Mouse (Mus musculus): ENCODE measurements around the gene Greb1. TPM values are rescaled to one million over a fixed set of nuclear protein-coding genes. Genes with fewer than 3 reads are reported as not detected.

Gene Greb1
- total RNA-seq (2021) = 10 to 100 TPM; 43.7 to 54.7 TPM
- long read RNA-seq, experiment 1, partial matches to known transcripts = 3 of 8 reads
- long read RNA-seq, experiment 1, other reads (novel, unspliced or antisense) = 5 of 8 reads
- long read RNA-seq, experiment 2, partial matches to known transcripts = 11 of 14 reads
- long read RNA-seq, experiment 2, other reads (novel, unspliced or antisense) = 3 of 14 reads

DNA sequence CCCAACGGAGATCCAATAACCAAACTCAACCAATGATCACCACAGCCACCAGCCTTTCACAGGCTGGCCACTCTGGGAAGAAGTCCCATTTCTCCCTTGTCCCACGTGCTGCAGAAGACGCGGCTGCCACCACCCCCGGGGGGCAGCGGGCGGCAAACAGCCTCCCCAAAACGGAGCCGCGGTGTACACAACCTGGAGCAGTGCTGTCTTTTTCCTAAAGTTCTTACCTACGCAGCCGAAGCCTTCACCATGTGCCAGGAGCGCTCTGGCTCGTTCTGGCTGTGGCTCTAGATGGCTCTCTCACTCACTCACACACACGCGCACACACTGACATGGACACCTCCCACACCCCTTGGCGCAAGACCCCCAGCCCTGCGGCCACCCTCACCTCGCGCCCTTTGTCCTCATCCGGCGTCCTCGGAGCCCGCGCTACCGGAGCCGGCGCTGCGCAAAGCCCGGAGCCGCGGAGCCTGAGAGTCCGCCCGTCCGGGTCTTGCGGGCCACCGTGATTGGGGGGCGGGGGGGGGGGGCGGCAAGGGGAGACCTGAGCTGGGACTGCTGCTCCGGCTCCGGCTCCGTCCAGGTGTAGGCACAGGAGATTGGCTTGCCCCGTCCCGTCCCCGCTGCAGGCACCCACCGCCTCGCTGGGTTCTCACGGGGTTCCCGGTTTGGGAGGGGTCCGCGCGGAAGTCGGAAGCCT, at the start of gene Greb1:
Gene Greb1, minus strand, starts transcription at position 628 of the 700 bp plus-strand sequence.
- DNase-seq (ENCODE audit: low spot score in 2 of 2) = no peak

DNA sequence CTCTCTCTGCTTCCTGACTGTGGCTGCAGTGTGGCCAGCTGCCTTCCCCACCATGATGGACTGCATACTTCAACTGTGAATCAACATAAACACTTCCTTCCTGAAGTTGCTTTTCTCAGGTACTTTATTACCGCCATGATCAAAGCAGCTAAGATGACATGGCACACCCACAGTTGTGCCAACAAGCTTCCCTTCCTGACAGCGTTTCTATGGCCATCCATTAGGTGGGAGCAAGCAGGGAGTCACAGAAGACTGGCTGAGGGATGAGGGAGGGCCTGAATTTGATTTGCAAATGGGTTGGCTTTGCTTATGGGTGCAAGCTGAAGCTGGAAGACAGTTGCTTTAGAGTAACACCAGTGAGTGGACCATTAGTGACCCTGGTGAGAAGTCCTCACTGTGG, 49.1 kb upstream of the Greb1 start:
- no peak for DNase-seq (ENCODE audit: low spot score in 2 of 2)

DNA sequence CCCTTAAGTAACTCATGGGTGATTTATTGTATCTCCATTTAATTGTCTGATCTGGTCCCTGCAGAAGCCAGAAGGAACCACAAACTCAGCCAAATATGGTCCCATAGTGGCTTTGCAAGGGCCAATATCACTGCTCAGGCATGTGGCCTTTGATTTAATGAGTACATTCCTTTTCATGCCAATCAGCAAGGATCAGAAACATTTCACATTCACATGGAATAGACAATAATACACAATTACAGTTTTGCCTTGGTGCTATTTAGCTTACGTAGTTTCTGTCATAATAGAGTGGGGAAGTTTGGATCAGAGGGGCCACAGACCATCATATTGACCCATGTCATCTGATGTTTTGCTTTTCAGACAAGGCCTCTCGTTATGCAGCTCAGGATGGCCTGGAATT, 47.8 kb upstream of the Greb1 start:
- DNase-seq (ENCODE audit: low spot score in 2 of 2) = no peak

DNA sequence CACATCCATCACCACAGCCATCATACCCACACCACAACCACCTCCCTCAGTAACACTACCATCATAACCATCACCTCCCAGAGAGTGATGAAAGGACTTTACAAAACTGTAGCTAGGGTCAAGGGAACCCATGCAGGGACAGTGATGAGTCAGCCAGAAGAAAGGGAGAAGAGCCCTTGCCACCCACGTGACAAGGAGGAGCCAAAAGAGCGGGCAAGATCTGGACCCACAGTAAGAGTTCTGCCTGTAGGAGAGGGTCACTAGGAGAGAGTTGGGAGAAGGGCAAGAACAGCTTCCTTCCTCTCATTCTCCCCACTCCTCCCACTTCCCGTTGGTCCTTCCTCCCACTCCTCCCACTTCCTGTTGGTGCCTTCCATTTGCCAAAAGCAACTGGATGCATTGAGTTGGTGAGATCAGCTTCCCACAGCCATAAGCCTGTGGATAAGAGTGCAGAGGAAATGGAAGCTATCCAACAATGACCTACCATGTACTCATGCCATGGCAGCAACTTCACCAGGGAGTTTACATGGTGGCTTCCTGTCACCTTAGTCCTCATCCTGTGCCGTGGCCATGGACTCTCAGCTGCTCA, 46.6 kb upstream of the Greb1 start:
- no peak for DNase-seq (ENCODE audit: low spot score in 2 of 2)

DNA sequence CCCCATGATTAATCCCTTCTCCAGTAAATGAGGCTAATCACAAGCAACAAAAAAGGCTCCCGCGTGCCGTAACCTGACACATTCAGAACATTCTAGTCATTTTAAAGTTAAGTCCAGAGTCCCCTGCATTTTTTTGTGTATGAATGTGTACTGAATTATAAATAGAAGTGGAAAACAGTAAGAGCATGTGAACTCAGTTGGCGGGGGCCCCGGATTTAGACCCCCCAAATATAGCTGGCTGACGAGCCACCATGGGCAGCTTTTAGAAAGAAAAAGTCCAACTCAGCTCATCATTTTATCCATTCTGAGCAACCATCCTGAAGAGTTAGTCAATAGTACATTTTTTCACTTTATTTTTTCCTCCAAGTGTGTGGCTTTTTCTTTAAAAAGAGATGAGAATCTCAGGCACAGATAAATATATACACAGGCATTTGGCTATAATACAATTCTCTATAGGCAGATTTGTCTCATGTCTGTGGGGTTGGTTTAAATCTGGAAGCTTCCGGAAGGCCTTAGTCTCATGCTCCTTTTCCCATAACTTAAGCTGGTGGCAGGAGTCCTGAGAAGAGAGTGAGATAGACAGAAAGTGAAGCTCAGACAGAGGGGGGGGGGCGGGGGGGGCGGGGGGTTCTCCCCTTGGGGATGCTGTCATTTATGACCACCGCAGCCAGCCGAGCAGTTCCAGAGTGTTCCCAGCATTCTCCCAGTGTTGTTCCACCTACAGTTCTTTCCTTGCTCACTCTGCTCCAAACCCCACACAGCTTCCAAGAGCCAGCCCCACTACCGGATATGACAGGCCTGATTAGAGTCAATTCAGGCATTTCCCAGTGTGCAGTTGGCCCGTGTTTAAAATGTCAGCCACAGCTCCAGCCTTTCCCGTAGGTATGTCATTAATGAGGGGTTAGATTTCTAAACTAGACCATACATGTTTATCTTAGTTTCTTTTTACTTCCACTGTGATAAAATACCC, 44.2 kb upstream of the Greb1 start:
- no peak for DNase-seq (ENCODE audit: low spot score in 2 of 2)

DNA sequence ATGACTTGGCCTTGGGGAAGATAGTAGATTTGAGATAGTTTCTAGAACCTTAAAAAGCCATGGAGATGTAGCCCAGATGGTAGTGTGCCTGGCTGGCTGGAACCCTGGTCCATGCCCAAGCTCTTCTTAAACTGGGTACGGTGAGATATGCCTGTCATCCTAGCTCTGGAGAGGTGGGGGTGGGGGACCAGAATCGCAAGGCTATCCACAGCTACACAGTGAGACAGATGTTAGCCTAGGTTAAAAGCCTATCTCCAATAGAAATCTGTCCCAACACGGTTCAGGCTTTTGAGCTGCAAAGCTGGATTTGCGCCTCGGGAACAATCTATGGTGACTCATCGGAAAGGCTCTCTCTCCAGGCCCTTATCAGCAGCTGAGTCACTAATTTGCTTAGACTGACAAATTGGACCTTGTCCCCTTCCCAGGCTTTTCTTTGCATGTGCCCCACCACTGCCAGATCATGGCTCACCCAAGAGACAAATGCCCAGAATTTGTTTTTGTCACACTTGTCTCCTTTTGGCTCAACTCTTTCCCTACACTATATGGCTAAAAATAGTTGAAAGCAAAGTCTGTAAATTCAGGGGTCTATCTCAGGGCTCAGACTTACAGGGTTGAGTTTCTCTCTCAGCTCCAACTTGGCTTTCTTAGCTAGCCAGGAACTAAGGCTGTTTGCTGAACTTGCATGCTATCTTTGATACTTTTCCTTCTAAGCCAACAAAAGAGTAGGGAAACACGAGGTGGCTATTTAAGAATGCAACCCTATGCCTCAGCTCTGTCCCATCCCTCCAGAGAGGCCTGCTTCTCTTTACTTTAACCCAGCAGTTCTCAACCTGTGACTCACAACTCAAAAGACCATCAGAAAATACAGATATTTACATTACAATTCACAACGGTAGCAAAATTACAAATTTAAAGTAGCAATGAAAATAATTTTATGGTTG, 40.4 kb upstream of the Greb1 start:
- DNase-seq (ENCODE audit: low spot score in 2 of 2) = peak in 1 of 2 experiments; percentile 36

DNA sequence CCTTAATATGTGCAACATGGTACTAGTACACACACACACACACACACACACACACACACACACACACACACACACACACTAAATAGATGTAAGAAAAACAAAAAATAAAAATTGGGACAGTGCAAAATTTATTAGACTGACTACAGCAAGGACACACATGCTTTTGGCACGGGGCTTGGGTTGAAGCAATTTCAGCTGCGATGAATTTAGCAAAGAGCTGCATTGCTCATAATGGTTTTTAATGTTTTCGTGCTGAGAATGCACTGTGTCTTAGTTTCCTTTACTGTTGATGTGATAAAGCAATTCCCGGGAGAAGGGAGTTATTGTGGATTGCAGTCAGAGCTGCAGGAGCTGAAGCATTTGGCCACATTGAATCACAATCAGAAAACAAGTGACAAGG, 37.1 kb upstream of the Greb1 start:
- DNase-seq (ENCODE audit: low spot score in 2 of 2) = no peak

DNA sequence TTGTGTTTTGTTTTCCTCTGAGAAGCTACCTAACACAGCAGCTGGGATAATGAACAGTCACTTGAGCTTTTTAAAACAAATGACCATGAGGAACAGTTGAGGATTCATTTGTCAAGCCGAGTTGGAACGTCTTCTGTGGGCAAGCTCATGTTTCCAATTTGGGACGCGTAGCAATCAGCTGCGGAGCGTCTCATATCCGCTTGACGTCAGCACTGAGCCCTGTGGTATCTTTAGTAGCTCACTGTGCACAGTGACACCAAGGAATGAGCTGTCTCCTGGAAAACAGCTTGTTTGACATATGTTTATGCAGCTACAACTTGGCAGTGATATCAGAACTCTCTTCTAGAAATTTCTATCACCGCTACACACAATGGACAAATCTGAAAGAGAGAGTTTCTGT, 35.5 kb upstream of the Greb1 start:
- peak in 1 of 2 experiments; percentile 35 for DNase-seq (ENCODE audit: low spot score in 2 of 2)

DNA sequence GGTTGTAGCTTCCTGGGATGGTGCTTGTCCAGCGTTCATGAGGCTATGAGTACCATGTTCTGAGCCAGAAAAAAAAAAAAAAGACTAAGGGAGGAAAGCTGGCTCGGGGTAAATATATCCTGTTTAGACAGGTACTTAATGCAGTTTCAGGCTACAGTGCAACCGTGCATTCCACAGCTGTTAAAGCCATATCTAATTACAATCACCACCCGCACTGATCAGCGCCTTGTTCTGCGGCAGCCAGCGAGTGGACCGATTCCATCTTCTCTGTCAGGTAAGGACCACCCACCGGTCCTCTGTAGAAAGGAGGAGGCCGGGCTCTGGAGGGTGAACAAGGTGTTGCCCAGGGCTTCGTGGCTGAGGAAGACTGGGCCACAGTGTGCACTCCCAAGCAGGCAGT, 34.0 kb upstream of the Greb1 start:
- DNase-seq (ENCODE audit: low spot score in 2 of 2) = no peak

DNA sequence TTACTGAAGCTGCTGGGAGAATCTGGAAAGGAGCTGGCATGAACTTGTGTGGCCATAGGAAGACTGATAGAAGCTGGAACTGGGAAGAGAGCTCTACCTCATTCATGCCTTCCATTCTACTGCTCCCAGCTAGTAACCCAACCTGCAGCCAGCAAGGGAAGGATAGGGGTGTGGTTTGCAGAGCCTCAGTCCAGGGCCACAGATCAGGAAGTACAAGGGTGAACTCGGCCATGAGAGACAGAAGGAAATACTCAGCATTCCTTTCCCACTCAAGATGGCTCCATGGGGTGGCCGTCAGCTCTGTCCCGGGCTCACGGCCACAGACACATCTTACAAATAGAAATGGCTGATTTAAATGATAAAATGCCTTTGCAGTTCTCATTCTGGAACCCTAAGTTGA, 30.4 kb upstream of the Greb1 start:
- no peak for DNase-seq (ENCODE audit: low spot score in 2 of 2)

DNA sequence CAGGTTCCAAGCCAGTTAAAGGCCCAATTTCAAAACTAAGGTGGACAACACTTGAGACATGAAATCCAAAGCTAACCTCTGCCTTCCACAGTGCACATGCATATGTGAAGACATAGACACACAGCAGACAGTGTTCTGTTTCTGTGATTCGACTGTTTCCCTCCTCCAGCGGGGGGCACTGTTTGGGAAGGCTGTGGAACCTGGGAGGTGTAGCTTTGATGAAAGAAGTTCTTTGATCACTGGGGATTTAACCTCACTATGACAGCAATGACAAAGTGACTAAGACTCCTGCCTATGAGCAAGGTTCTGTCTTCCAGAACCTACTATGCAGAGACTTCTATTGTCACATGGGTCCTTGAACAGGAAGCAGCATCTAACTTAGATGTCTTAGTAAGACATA, 29.1 kb upstream of the Greb1 start:
- DNase-seq (ENCODE audit: low spot score in 2 of 2) = no peak

DNA sequence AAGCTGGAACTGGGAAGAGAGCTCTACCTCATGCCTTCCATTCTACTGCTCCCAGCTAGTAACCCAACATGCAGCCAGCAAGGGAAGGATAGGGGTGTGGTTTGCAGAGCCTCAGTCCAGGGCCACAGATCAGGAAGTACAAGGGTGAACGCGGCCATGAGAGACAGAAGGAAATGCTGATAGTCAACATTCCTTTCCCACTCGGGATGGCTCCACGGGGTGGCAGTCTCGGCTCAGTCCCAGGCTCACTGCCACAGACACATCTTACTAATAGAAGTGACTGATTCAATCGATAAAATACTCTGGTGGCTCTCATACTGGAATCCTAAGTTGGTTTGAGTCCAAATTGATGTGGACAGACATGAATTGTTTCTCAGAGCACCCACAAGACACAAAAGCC, 27.8 kb upstream of the Greb1 start:
- peak; percentile 59 to 62 for DNase-seq (ENCODE audit: low spot score in 2 of 2)

DNA sequence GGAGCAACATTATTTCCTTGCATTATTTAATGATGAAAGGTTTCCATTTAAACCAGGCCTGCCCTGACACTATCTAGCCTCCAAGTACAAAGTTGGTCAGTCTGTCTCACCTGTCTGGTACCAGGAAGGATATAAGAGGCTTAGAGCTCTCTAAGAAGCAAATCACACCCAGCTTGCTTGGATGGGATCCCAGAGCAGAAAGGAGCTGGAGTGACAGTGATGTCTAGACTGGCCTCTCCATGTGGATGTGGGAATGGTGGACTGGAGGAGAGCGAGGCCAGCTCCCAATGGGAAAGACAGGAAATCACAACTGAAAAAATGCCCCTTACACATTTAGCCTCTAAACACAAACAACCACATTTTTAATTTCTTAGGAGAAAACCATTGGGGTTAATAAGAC, 23.0 kb upstream of the Greb1 start:
- DNase-seq (ENCODE audit: low spot score in 2 of 2) = no peak

DNA sequence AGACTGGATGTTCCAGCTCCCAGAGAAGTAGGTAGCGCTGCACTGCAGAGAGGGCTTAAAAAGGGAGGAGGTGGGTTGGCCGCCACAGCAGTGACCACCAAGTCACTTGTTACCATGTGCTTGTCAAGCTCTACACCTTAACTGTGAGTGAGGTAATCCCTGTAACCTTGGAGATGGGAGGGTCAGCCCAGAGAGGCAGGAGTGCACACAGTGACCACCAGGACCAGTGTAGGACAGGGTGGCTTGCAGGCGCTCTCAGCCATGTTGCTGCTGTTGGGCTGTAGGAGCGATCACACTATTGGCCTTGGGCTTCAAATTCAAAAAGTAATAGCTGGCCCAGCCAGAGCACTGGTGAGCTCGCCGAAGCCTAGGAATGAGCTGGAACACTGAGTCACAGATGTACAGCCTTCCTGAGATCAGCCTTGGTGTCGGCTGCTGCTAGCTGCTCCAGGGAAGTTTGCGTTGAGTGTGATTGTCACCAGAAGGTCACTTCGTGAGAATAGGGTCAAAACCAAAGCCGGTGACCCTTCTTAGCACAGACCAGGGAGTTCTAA, 21.6 kb upstream of the Greb1 start:
- peak in 1 of 2 experiments; percentile 35 for DNase-seq (ENCODE audit: low spot score in 2 of 2)

DNA sequence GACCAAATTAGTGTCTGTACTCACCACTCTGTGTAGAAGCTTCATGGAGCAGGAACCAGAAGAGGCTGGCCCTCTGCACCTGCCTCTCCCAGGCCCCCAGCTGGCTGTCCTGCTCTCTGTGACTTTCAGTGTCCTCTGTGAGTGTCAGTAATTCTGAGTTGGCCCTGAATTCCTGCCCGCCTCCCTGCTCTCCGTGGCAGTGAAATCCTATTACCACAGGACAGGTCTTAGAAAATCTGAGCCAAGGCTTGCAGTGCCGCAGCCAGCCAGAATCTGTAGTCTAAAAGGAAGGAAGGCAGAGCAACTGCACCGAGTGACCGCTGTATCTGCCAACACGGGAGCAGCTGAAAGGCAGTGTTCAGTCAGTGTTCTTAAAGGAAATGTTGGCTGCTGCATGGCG, 20.1 kb upstream of the Greb1 start:
- DNase-seq (ENCODE audit: low spot score in 2 of 2) = no peak

DNA sequence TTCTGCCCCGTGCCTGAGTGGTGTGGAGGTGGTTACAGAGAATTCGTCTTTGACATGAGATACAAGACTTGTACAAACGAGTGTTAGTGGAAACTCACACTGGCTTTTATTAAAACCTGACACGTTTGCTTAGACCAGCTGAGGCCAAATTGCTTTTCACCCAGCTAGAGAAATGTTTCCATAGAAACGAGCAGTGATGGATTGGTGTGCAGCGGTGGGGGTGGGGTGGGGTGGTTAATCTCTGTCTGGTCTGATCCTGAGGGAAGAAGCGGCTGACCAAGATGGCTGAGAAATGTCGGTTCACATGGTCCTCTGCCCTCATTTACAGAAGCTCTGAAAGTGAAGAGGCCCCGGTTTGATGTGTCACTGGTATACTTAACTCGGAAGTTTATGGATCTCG, 17.8 kb upstream of the Greb1 start:
- no peak for DNase-seq (ENCODE audit: low spot score in 2 of 2)

DNA sequence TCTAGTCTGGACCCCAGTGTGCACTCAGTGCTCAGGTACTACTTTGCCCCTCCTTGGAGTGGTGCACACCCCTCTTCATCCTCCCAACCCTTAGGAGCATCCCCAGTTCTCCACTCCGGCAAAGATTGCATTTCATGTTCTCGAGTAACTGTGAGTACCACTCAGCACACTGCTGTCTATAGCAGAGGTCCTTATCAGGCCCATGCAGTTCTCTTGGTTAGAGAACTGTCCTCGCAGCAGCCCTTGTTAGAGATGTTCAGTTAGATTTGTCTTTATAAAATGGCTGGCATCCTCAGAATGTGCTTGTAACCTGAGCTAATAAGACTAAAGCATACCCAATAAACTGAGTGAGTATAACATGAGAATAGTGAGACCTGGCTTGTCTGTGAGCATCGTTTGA, 16.5 kb upstream of the Greb1 start:
- no peak for DNase-seq (ENCODE audit: low spot score in 2 of 2)

DNA sequence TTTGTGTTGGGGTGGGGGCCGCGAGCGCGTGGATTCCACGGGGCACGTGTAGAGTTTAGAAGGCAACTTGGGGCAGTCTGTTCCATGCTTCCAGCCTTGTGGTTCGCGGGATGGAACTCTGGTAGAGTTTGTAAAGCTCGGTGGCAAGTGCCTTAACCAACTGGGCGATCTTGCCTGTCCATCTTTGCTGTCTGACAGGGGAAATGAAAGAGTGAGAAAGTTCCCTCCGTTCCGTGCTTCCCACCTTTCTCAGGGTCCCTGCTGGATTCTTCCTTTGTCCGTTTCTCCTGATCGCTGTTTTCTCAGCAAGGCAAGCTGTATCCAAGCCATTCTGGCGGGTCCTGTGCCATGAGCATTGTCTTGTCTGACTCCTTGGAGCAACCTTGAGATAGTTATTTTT, 10.8 kb upstream of the Greb1 start:
- DNase-seq (ENCODE audit: low spot score in 2 of 2) = no peak

DNA sequence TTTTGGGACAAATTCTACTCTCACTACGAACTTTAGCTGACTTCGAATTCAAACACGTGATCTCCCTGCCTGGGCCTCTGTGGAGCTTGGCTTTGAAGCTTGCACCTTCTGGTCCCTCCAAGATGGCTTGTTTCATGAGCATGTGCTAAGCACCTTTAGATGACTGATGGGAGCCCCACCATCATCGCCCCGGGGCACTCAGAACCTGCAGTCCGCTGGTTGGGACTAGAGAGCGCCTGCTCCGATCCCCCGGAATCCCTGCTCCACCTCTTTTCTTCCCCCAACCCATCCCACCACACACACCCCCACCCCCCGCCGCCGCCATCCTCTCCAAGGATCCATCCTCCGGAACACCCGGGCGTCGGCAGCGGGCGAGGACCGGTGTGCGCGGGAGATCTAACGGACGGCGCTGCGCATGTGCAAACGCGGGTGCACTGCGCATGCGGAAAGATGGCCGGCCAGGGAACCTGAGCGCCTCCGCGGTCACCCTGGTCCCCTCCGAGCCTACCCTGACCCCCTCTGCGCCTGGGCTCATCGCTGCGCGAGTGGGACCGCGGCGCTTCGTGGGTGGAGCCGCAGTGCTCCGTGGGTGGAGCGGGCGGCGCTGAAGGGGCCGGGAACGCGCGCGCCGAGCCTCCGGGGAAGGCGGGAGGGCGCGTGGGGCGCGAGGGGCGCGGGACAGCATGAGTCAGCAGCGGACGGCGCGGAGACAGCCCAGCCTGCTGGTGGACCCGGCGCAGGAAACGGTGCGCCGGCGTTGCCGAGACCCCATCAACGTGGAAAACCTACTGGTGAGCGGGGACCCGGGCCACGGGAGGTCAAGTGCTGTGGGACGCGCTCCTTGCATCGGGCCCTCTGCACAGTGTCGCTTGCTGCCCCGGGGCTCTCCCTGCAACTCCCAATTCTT, 10.1 kb upstream of the Greb1 start, which contains the start of gene E2f6:
Gene E2f6, plus strand, starts transcription at position 439 of the 907 bp plus-strand sequence.
- peak; percentile 84 to 85 for DNase-seq (ENCODE audit: low spot score in 2 of 2)

All from adrenal gland, adult 18-20 months (tissue).